Mouse (Mus musculus) stomach, embryonic 14.5 days (tissue): ENCODE data around the gene Mgea5. TPM values are rescaled to one million over a fixed set of nuclear protein-coding genes. Genes with fewer than 3 reads are reported as not detected.

Experiments used
- ATAC-seq: fragments of 200-750 bp; cut with Nextera tagmentation; 2 replicates; pipeline ENCODE4 v1.8.0; 2017; ENCODE audit warnings: low read depth, moderate TSS enrichment; ENCODE audit not compliant: insufficient number of reproducible peaks, insufficient read depth, low FRiP score
- H3K27ac ChIP-seq: fragments of 300-500 bp; sonication (generic); 2 replicates; pipeline ENCODE4 v1.5.1; 2014; ENCODE audit warnings: mild to moderate bottlenecking, low read length, moderate library complexity, mixed read lengths
- H3K27me3 ChIP-seq: fragments of 300-500 bp; sonication (generic); 2 replicates; pipeline ENCODE4 v1.6.1; 2014; ENCODE audit warnings: low read length, control low read depth, mixed read lengths; ENCODE audit not compliant: control insufficient read depth, insufficient read depth
- H3K36me3 ChIP-seq: fragments of 300-500 bp; sonication (generic); 2 replicates; pipeline ENCODE4 v1.6.1; 2014; ENCODE audit warnings: mild to moderate bottlenecking, control low read depth, low read length, moderate library complexity, mixed read lengths; ENCODE audit not compliant: control insufficient read depth, insufficient read depth
- H3K4me1 ChIP-seq: fragments of 300-500 bp; sonication (generic); 2 replicates; pipeline ENCODE4 v1.6.1; 2014; ENCODE audit warnings: low read length, control low read depth, mixed read lengths; ENCODE audit not compliant: control insufficient read depth, insufficient read depth
- H3K4me2 ChIP-seq: fragments of 300-500 bp; sonication (generic); replicated peaks from 2 replicates; pipeline ENCODE4 v1.6.1; 2014; ENCODE audit warnings: low read depth, low read length, control low read depth
- H3K4me3 ChIP-seq: fragments of 300-500 bp; sonication (generic); 2 replicates; pipeline ENCODE4 v1.5.1; 2014; ENCODE audit warnings: low read depth, low read length, control low read depth
- H3K9ac ChIP-seq: fragments of 300-500 bp; sonication (generic); replicated peaks from 2 replicates; pipeline ENCODE4 v1.6.1; 2014; ENCODE audit warnings: low read depth, mild to moderate bottlenecking, control low read depth, low read length, moderate library complexity, mixed read lengths
- H3K9me3 ChIP-seq: fragments of 300-500 bp; sonication (generic); 2 replicates; pipeline ENCODE4 v1.6.1; 2016; ENCODE audit warnings: low read depth, low read length, control low read depth; ENCODE audit not compliant: control insufficient read depth
- WGBS: fragments of 180-500 bp; shearing (Covaris S2); extraction: QIAGEN DNeasy Blood & Tissue Kit; methylation state at CpG from one replicate; pipeline ENCODE4 v1.1.7; 2014; 5-methylcytosine and 5-hydroxymethylcytosine counted together
- polyA plus RNA-seq: library from polyadenylated mRNA; unstranded; fragments of >200 nt; fragmentation: Nextera tagmentation; extraction: Ambion mirVana; gene quantifications from 2 replicates; pipeline ENCODE4 v1.2.1, GENCODE M21; 2014

Gene Mgea5
- polyA plus RNA-seq, 1 experiment from 2014 or later, result 74.8 TPM

- no peaks in the 10 kb centered on the region; the same call in 1 of the 2 replicates for H3K36me3 ChIP-seq
- H3K4me2 ChIP-seq, result peak overlapping the region; percentile 85
- no peak overlapping the region for H3K9ac ChIP-seq
- peak overlapping the region; percentile 37 for H3K4me3 ChIP-seq
- no peak overlapping the region for H3K27ac ChIP-seq
- no peaks in the 10 kb centered on the region for H3K9me3 ChIP-seq
- H3K27me3 ChIP-seq, result peaks cover 67% of the 10 kb centered on the region
- ATAC-seq, result no peak
- WGBS, result under 1% methylated on average over 16 of the region's 44 CpGs
- H3K4me1 ChIP-seq, result peaks cover 16% of the 10 kb centered on the region
These were observed 40.6 kb downstream of the Mgea5 start for GRCm38 (mm10) chr19:45742984-45743575.

DNA sequence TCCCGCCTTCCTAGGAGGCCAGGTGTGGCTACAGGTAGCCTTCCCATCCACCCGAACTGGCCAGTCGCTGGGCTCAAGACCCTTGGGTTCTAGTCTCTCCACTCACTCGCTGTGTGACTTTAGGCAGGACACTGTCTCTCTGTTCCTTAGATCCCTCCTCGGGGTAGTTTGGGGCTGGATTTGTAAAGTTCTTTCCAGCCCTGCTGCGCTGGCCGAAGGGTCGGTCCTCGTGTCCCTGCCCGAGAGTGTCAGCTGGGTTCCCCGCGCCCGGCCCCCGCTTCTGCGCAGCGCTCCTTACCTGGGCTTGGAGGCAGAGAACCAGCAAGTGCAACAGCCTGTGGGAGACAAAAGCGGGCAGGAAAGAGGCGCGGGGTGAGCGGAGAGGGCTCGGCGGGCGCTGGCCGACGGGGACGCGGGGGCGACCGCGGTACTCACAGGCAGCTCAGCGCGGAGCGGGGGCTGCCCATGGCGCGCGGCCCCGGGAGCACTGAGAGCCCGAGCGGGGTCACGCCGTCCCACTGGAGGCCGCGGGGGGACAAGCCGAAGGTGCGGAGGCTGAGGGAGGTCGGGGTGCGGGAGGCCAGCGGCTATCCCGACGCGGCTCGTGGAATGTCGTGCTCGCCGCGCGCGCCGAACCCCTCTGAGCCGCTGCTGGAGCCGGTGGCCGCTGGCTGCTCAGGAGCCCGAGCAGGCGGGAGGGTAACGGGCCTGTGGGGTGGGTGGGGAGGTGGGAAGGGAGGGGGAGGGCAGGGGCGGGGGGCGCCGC is 41.2 kb downstream of the Mgea5 start, which contains the start of gene Fgf8:
TSS of gene Fgf8 (minus strand) at position 698 of the 766 bp plus-strand sequence.
- 0 out of 2 replicates have a peak within 1 kb of the TSS, but pooled peaks have one; percentile 1 for H3K9ac ChIP-seq
- ATAC-seq, result no peak
- H3K27me3 ChIP-seq, result peaks cover 74% of the 10 kb centered on the region
- H3K4me2 ChIP-seq, result peak within 1 kb of the TSS; percentile 85
- no peaks in the 10 kb centered on the region; the same call in 1 of the 2 replicates for H3K36me3 ChIP-seq
- H3K9me3 ChIP-seq, result no peaks in the 10 kb centered on the region
- no peak within 1 kb of the TSS for H3K27ac ChIP-seq
- WGBS, result under 1% methylated on average over 54 of the region's 68 CpGs
- H3K4me3 ChIP-seq, result peak within 1 kb of the TSS; percentile 37
- peaks cover 18% of the 10 kb centered on the region for H3K4me1 ChIP-seq

DNA sequence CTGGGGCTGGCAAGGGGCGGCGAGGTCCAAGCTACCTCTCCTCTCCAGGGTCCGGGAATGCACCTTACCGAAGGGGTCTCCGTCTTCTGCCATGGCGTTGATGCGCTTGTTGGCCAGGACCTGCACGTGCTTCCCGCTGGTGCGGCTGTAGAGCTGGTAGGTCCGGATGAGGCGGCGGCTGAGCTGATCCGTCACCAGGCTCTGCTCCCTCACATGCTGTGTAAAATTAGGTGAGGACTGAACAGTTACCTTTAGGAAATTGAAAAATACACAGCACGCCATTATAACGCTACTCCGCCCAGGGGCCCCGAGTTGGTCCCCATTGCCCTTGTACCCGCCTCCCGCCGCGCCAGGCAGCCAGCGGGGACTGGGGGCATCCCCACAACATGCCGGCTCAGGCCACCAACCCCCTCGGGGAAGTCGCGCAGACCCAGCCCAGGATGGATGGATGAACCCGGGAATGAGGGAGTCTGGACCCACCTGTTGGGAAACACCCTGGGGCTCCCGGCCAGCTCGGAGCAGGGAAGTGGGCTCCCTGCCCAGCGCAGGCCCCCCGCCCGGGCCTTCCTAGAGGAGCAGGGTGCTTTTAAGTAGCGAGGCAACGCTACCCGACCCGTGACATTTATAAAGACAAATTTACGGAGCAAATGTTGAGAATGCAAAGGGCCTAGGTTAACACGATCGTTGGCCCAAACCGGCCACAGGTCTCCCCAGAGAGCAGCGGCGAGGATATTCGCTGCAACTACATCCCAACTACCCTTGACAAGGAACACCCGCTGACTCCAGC is 42.0 kb downstream of the Mgea5 start:
- H3K9ac ChIP-seq, result no peak overlapping the region

DNA sequence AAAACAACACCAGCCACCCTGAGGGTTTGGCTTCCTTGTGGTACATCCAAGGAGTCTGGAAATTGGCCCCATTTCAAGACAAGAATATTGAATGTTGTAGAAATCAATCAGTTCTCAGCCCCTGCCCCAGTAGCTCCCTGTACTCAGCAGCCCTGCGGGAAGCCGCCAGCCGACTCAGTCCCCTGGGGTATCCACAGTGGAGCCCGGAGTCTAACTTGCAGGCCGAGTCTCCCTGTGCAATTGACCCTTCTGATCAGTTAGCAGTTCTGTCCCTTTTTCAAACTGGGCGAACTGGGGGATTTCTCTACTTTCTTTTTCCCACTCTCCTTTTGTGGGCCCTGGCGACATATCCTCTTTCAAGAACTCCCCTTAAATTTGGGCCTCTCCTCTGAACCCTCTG is 42.8 kb downstream of the Mgea5 start:
- ATAC-seq, result no peak
- Histone ChIP-seq H3K27ac (no peak overlapping the region), H3K4me1 (peaks cover 21% of the 10 kb centered on the region), H3K9me3 (no peaks in the 10 kb centered on the region), H3K36me3 (no peaks in the 10 kb centered on the region), H3K4me3 (no peak overlapping the region), H3K4me2 (no peak overlapping the region), H3K9ac (no peak overlapping the region), H3K27me3 (peaks cover 79% of the 10 kb centered on the region)
- WGBS, result 7% methylated on average over 7 of the region's 7 CpGs

More for the DNA sequence above, 42.0 kb downstream of the Mgea5 start:
- Histone ChIP-seq H3K36me3 (no peaks in the 10 kb centered on the region), H3K9me3 (no peaks in the 10 kb centered on the region), H3K4me2 (no peak overlapping the region), H3K27ac (no peak overlapping the region), H3K27me3 (peaks cover 79% of the 10 kb centered on the region), H3K4me1 (peaks cover 25% of the 10 kb centered on the region), H3K4me3 (no peak overlapping the region)
- 3% methylated on average over 45 of the region's 45 CpGs for WGBS
- ATAC-seq, result no peak

GRCm38 (mm10) chr19:45740233-45740632 is 43.4 kb downstream of the Mgea5 start:
- ATAC-seq, result no peak
- H3K4me3 ChIP-seq, result no peak overlapping the region
- H3K27ac ChIP-seq, result no peak overlapping the region
- H3K4me2 ChIP-seq, result no peak overlapping the region
- no peaks in the 10 kb centered on the region for H3K9me3 ChIP-seq
- H3K9ac ChIP-seq, result no peak overlapping the region
- peaks cover 21% of the 10 kb centered on the region for H3K4me1 ChIP-seq
- peaks cover 74% of the 10 kb centered on the region for H3K27me3 ChIP-seq
- H3K36me3 ChIP-seq, result no peaks in the 10 kb centered on the region
- 9% methylated on average over 13 of the region's 13 CpGs for WGBS

GRCm38 (mm10) chr19:45738521-45738920 is 45.1 kb downstream of the Mgea5 start:
- H3K27ac ChIP-seq, result no peak overlapping the region
- H3K36me3 ChIP-seq, result no peaks in the 10 kb centered on the region
- no peaks in the 10 kb centered on the region for H3K9me3 ChIP-seq
- peaks cover 21% of the 10 kb centered on the region for H3K4me1 ChIP-seq
- H3K27me3 ChIP-seq, result peaks cover 64% of the 10 kb centered on the region
- no peak overlapping the region for H3K4me2 ChIP-seq
- 82% methylated on average over 5 of the region's 5 CpGs for WGBS
- no peak overlapping the region for H3K9ac ChIP-seq
- no peak for ATAC-seq
- H3K4me3 ChIP-seq, result no peak overlapping the region

GRCm38 (mm10) chr19:45737846-45738484 is 45.7 kb downstream of the Mgea5 start:
- 84% methylated on average over 10 of the region's 10 CpGs for WGBS
- H3K4me1 ChIP-seq, result peaks cover 20% of the 10 kb centered on the region
- no peaks in the 10 kb centered on the region for H3K9me3 ChIP-seq
- no peak overlapping the region for H3K4me3 ChIP-seq
- H3K36me3 ChIP-seq, result no peaks in the 10 kb centered on the region
- ATAC-seq, result no peak
- no peak overlapping the region for H3K4me2 ChIP-seq
- H3K9ac ChIP-seq, result no peak overlapping the region
- no peak overlapping the region for H3K27ac ChIP-seq
- peaks cover 61% of the 10 kb centered on the region for H3K27me3 ChIP-seq
